Comparison of ENCODE assay signal across 8 mouse cellular contexts in genomic region chr8:66698011-66698410, GRCm38 (mm10). TPM values are rescaled to one million over a fixed set of nuclear protein-coding genes. Genes with fewer than 3 reads are reported as not detected.
DNase-seq lines count a peak whose midpoint lies in the region; ATAC-seq lines count a peak whose summit lies in the region.

No protein-coding gene starts in this region.

- no peaks in the 10 kb centered on the region for H3K36me3 ChIP-seq in heart, embryonic 15.5 days
- no peaks in the 10 kb centered on the region for H3K36me3 ChIP-seq in embryonic facial prominence, embryonic 10.5 days (replicated peaks)
- H3K36me3 ChIP-seq in hindbrain, embryonic 13.5 days = no peaks in the 10 kb centered on the region

- peaks cover 10% of the 10 kb centered on the region; the same call in 1 of the 2 replicates for H3K4me1 ChIP-seq in heart, embryonic 15.5 days (replicated peaks)
- peaks cover 4% of the 10 kb centered on the region; the same call in 1 of the 2 replicates for H3K4me1 ChIP-seq in embryonic facial prominence, embryonic 10.5 days
- H3K4me1 ChIP-seq in hindbrain, embryonic 13.5 days (replicated peaks) = peaks cover 13% of the 10 kb centered on the region

- ATAC-seq in heart, embryonic 15.5 days (replicated peaks; ENCODE audit: insufficient number of reproducible peaks, insufficient read depth, low FRiP score, low read depth) = no peak
- ATAC-seq in hindbrain, embryonic 13.5 days (ENCODE audit: low FRiP score) = peak; percentile 48

- DNase-seq in heart, postnatal 10 days = no peak
- DNase-seq in embryonic facial prominence, embryonic 10.5 days (ENCODE audit: low spot score) = peak; percentile 12
- DNase-seq in neural tube, embryonic 10.5 days (ENCODE audit: extremely low spot score, low spot score) = peak; percentile 17
- DNase-seq in adipocyte (ENCODE audit: low spot score) = no peak
- DNase-seq in urinary bladder, postnatal 36 days (ENCODE audit: low spot score in 2 of 2) = no peak
- DNase-seq in cerebellum, adult 18-20 months = no peak

- no peaks in the 10 kb centered on the region for H3K9me3 ChIP-seq in heart, embryonic 15.5 days (replicated peaks)
- no peaks in the 10 kb centered on the region for H3K9me3 ChIP-seq in embryonic facial prominence, embryonic 10.5 days
- no peaks in the 10 kb centered on the region for H3K9me3 ChIP-seq in hindbrain, embryonic 13.5 days

- peaks cover 20% of the 10 kb centered on the region for H3K27me3 ChIP-seq in heart, embryonic 15.5 days
- H3K27me3 ChIP-seq in embryonic facial prominence, embryonic 10.5 days (replicated peaks; ENCODE audit: low read depth, poor library complexity, severe bottlenecking) = peaks cover 54% of the 10 kb centered on the region
- peaks cover 40% of the 10 kb centered on the region for H3K27me3 ChIP-seq in hindbrain, embryonic 13.5 days

- H3K9ac ChIP-seq in heart, embryonic 15.5 days = no peak overlapping the region
- peak overlapping the region; percentile 70; the same call in 1 of the 2 replicates for H3K9ac ChIP-seq in hindbrain, embryonic 13.5 days

- peak overlapping the region; percentile 55 for H3K4me3 ChIP-seq in heart, embryonic 15.5 days
- H3K4me3 ChIP-seq in embryonic facial prominence, embryonic 10.5 days = peak overlapping the region; percentile 54
- H3K4me3 ChIP-seq in hindbrain, embryonic 13.5 days = peak overlapping the region; percentile 52

- WGBS in heart, embryonic 15.5 days = 7% methylated on average over 7 of the region's 7 CpGs
- 8% methylated on average over 7 of the region's 7 CpGs for WGBS in embryonic facial prominence, embryonic 10.5 days
- WGBS in hindbrain, embryonic 13.5 days = 7% methylated on average over 7 of the region's 7 CpGs

- peak overlapping the region; percentile 88 for H3K4me2 ChIP-seq in heart, embryonic 15.5 days
- peak overlapping the region; percentile 80 for H3K4me2 ChIP-seq in hindbrain, embryonic 13.5 days

- H3K27ac ChIP-seq in heart, embryonic 15.5 days = no peak overlapping the region
- H3K27ac ChIP-seq in embryonic facial prominence, embryonic 10.5 days (replicated peaks) = no peak overlapping the region
- no peak overlapping the region for H3K27ac ChIP-seq in hindbrain, embryonic 13.5 days

- intact Hi-C loops in heart, postnatal 10 days (cut with DNase I) = loop anchor here (5.0 to 10.0 kb wide), 2 partner anchors 214 to 317 kb away; no protein-coding TSS in a partner anchor

RNA-seq across cellular contexts. Expression of gene Npy1r, which starts 1.0 kb away (rescaled TPM):
- polyA plus RNA-seq in heart, embryonic 15.5 days (2015; fragmentation: Nextera tagmentation; extraction: Ambion mirVana) = 2.4 and 3.2 TPM in 2 replicates
- total RNA-seq in heart, postnatal 10 days (2021) = 1 to 10 TPM in 1 of 2 experiments, under 1 TPM in 1; 0.94 to 2.3 TPM
- polyA plus RNA-seq in embryonic facial prominence, embryonic 10.5 days (2016; fragmentation: Nextera tagmentation; extraction: Ambion mirVana) = 0.21 and 0.31 TPM in 2 replicates
- polyA plus RNA-seq in hindbrain, embryonic 13.5 days (2015; fragmentation: Nextera tagmentation; extraction: Ambion mirVana) = 7.7 and 7.9 TPM in 2 replicates

RNA-seq across cellular contexts. Expression of gene Npy5r, which starts 10.1 kb away (rescaled TPM):
- polyA plus RNA-seq in heart, embryonic 15.5 days (2015; fragmentation: Nextera tagmentation; extraction: Ambion mirVana) = not detected in 2 replicates
- total RNA-seq in heart, postnatal 10 days (2021) = not detected
- polyA plus RNA-seq in embryonic facial prominence, embryonic 10.5 days (2016; fragmentation: Nextera tagmentation; extraction: Ambion mirVana) = 0.06 TPM in 1 of 2 replicates, not detected in the other
- polyA plus RNA-seq in hindbrain, embryonic 13.5 days (2015; fragmentation: Nextera tagmentation; extraction: Ambion mirVana) = 1.1 and 1.6 TPM in 2 replicates

Comparison
In these comparisons a context has a peak if more than half of its experiments do, and no peak if none do; other contexts are left out.
1. DNase-seq: peak in embryonic facial prominence, embryonic 10.5 days (single experiment) and neural tube, embryonic 10.5 days (single experiment); none in heart, postnatal 10 days (0 of 2), adipocyte (single experiment), urinary bladder, postnatal 36 days (0 of 2) and cerebellum, adult 18-20 months (0 of 2).
2. Peak in every context shown above with its lines, with median percentiles within 50 percentile points of each other: H3K4me3 ChIP-seq.